Mouse (Mus musculus) liver, adult (tissue): ENCODE results near the gene Aff3.

Experiments used
- GATA4 ChIP-seq: IDR thresholded peaks from 2 replicates; pipeline ENCODE4 v1.6.1; 2014; ENCODE audit warnings: mild to moderate bottlenecking, low read length; ENCODE audit not compliant: insufficient replicate concordance

Gene Aff3

GRCm38 (mm10) chr1:38664777-38665176 lies at the start of gene Aff3:
Aff3 (minus strand) TSS chr1:38664955.
- TF ChIP-seq GATA4 = no peak

- no peak for TF ChIP-seq GATA4
Measured at GRCm38 (mm10) chr1:38700646-38701045, 35.9 kb upstream of the Aff3 start.

GRCm38 (mm10) chr1:38699244-38699643 lies 34.5 kb upstream of the Aff3 start:
- TF ChIP-seq GATA4 = no peak

- TF ChIP-seq GATA4 = no peak
Measured at GRCm38 (mm10) chr1:38695812-38696681, 31.3 kb upstream of the Aff3 start.

GRCm38 (mm10) chr1:38695089-38695811 lies 30.5 kb upstream of the Aff3 start:
- no peak for TF ChIP-seq GATA4

GRCm38 (mm10) chr1:38694142-38694541 lies 29.4 kb upstream of the Aff3 start:
- no peak for TF ChIP-seq GATA4

GRCm38 (mm10) chr1:38690471-38690870 lies 25.7 kb upstream of the Aff3 start:
- TF ChIP-seq GATA4 = no peak

- no peak for TF ChIP-seq GATA4
Measured at GRCm38 (mm10) chr1:38688216-38688615, 23.5 kb upstream of the Aff3 start.

- TF ChIP-seq GATA4 = no peak
Measured at GRCm38 (mm10) chr1:38685706-38686105, 21.0 kb upstream of the Aff3 start.

- TF ChIP-seq GATA4 = no peak
Measured at GRCm38 (mm10) chr1:38683158-38683721, 18.5 kb upstream of the Aff3 start.

GRCm38 (mm10) chr1:38679890-38680289 lies 15.1 kb upstream of the Aff3 start:
- TF ChIP-seq GATA4 = no peak

- TF ChIP-seq GATA4 = no peak
Measured at GRCm38 (mm10) chr1:38671756-38672155, 7.0 kb upstream of the Aff3 start.

GRCm38 (mm10) chr1:38671019-38671418 lies 6.3 kb upstream of the Aff3 start:
- TF ChIP-seq GATA4 = no peak

- TF ChIP-seq GATA4 = no peak
Measured at GRCm38 (mm10) chr1:38668327-38668726, 3.6 kb upstream of the Aff3 start.

GRCm38 (mm10) chr1:38667892-38668291 lies 3.1 kb upstream of the Aff3 start:
- TF ChIP-seq GATA4 = no peak

- TF ChIP-seq GATA4 = no peak
Measured at GRCm38 (mm10) chr1:38666766-38667118, 2.0 kb upstream of the Aff3 start.
